Mouse (Mus musculus) cerebellum, adult 2 months (tissue): ENCODE measurements around the gene Tsc2.
"Not testable (repeated sequence)": the region's sequence is repeated elsewhere in the genome, so short reads cannot be mapped to it uniquely, and the experiment has no call there.

Experiments used
- CTCF ChIP-seq: fragments of 200-500 bp; IDR thresholded peaks from 2 replicates; pipeline ENCODE4 v1.5.1; 2011; ENCODE audit warnings: low read depth, mild to moderate bottlenecking, control low read depth, low read length, moderate library complexity, borderline replicate concordance; ENCODE audit not compliant: insufficient read depth
- POLR2A ChIP-seq: fragments of 200-500 bp; IDR thresholded peaks from 2 replicates; pipeline ENCODE4 v1.6.1; 2011; ENCODE audit warnings: low read length, control low read depth, borderline replicate concordance; ENCODE audit not compliant: insufficient read depth

DNA sequence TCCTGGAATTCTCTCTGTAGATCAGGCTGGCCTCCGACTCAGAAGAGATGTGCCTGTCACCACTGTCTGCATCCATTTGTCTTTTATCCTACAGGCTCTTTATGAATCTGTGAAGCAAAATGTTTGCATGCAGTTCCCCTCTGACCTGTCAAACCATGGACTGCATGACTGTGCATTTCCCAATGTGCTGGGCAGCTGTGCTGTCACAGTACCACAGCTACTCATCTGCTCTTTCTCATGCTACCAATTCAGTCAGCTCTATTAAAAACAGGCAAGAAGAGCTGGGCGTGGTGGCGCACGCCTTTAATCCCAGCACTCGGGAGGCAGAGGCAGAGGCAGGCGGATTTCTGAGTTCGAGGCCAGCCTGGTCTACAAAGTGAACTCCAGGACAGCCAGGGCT lies 34.6 kb upstream of the Tsc2 start:
- not testable (repeated sequence) for TF ChIP-seq POLR2A, CTCF
